Mouse (Mus musculus) liver, embryonic 14.5 days (tissue): ENCODE measurements around the gene Efna3.

Experiments
- CTCF ChIP-seq: IDR thresholded peaks from 2 replicates; pipeline ENCODE4 v1.5.1; 2016; ENCODE audit warnings: antibody characterized with exemption, low read depth, control low read depth
- EP300 ChIP-seq: IDR thresholded peaks from 2 replicates; pipeline ENCODE4 v1.6.1; 2016; ENCODE audit warnings: antibody characterized with exemption, low read depth

DNA sequence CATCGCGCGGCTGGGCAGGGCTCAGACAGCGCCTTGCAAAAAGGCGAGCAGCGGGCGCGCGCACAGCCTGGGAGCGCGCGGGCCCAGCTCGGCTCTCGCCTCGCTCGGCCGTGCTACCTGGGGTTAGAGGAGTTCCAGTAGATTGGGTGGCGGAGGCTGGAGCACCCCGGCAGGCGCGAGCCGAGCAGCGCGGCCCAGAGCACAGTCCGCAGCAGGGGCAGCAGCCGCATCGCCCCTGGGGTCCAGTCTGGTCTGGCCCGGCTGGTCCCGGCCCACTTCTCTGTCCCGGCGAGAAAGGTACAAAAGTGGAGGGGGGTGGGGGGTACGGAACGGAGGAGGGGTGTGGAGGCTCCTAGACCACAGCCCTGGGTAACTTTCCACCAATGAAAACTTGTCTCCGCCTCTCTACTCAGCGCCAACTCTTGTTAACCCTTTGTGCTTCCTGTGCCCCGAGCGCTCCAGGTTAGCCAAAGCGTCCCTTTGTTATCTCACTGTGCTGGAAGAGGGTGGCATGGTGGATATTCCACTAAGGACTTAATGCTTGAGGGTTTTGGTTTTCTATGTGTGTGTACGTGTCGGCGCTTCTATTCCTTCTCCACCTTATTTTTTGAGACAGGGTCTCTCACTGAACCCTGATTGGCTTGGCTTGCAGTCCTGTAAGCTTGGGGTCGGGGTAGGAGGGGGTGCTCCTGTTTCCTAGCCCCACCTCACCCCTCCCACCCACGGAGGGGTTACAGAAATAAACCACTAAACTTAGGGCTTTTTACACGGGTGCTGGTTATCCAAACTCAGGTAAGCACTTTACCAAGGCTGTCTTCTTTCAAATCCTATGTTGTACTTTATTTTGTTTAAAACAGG is 15.2 kb upstream of the Efna3 start, which contains the start of gene Efna4:
- TF ChIP-seq EP300 (no peak), CTCF (no peak)
